Mouse (Mus musculus) gastrocnemius, adult 8-10 months (tissue): ENCODE measurements around the gene Slc24a3. TPM values are rescaled to one million over a fixed set of nuclear protein-coding genes. Genes with fewer than 3 reads are reported as not detected.

Experiments
- DNase-seq, 2 experiments: peaks; one replicate each; pipeline ENCODE4 v3.0.0; 2022; ENCODE audit warnings: low spot score in 2 of 2
- total RNA-seq, 4 experiments: library from RNA; stranded (reverse); gene quantifications; 2 replicates each; pipeline ENCODE4 v1.2.4; 2022

Gene Slc24a3
- total RNA-seq, result 1 to 10 TPM in 3 of 4 experiments, under 1 TPM in 1; 0.85 to 1.4 (median 1.2) TPM

- DNase-seq, result peak; percentile 38 to 74
These were observed at the start of gene Slc24a3 for GRCm38 (mm10) chr2:145167664-145168360. Gene Slc24a3, plus strand, starts transcription at chr2:145167754.

- DNase-seq, result no peak
These were observed 49.8 kb upstream of the Slc24a3 start for GRCm38 (mm10) chr2:145117762-145118161.

- DNase-seq, result no peak
These were observed 39.8 kb upstream of the Slc24a3 start for GRCm38 (mm10) chr2:145127747-145128146.

- DNase-seq, result no peak
These were observed 30.8 kb upstream of the Slc24a3 start for GRCm38 (mm10) chr2:145136625-145137291.

GRCm38 (mm10) chr2:145150407-145150806, 17.1 kb upstream of the Slc24a3 start:
- no peak for DNase-seq

GRCm38 (mm10) chr2:145150821-145151220, 16.7 kb upstream of the Slc24a3 start:
- no peak for DNase-seq

- no peak for DNase-seq
These were observed 15.3 kb upstream of the Slc24a3 start for GRCm38 (mm10) chr2:145152281-145152680.

GRCm38 (mm10) chr2:145158972-145159371, 8.6 kb upstream of the Slc24a3 start:
- no peak for DNase-seq

- DNase-seq, result peak; percentile 47 to 61
These were observed 6.4 kb upstream of the Slc24a3 start for GRCm38 (mm10) chr2:145161046-145161700.

- no peak for DNase-seq
These were observed 3.5 kb upstream of the Slc24a3 start for GRCm38 (mm10) chr2:145164086-145164485.

GRCm38 (mm10) chr2:145164562-145164961, 3.0 kb upstream of the Slc24a3 start:
- DNase-seq, result no peak

- no peak for DNase-seq
These were observed 2.5 kb upstream of the Slc24a3 start for GRCm38 (mm10) chr2:145165076-145165475.

GRCm38 (mm10) chr2:145165854-145166253, 1.7 kb upstream of the Slc24a3 start:
- DNase-seq, result no peak

GRCm38 (mm10) chr2:145167051-145167663, 397 bp upstream of the Slc24a3 start:
- peak; percentile 52 to 55 for DNase-seq

GRCm38 (mm10) chr2:145168405-145168971, 934 bp downstream of the Slc24a3 start:
- no peak for DNase-seq

GRCm38 (mm10) chr2:145172978-145173655, 5.6 kb downstream of the Slc24a3 start:
- no peak for DNase-seq

GRCm38 (mm10) chr2:145175036-145175435, 7.5 kb downstream of the Slc24a3 start:
- no peak for DNase-seq

GRCm38 (mm10) chr2:145182410-145182809, 14.9 kb downstream of the Slc24a3 start:
- DNase-seq, result no peak

GRCm38 (mm10) chr2:145188828-145189227, 21.3 kb downstream of the Slc24a3 start:
- DNase-seq, result no peak

- no peak for DNase-seq
These were observed 28.5 kb downstream of the Slc24a3 start for GRCm38 (mm10) chr2:145196043-145196442.

GRCm38 (mm10) chr2:145196501-145197042, 29.0 kb downstream of the Slc24a3 start:
- no peak for DNase-seq
